Mouse (Mus musculus): ENCODE measurements around the gene Slc1a6.
"Not testable (repeated sequence)": the region's sequence is repeated elsewhere in the genome, so short reads cannot be mapped to it uniquely, and the experiment has no call there.

Gene Slc1a6

DNA sequence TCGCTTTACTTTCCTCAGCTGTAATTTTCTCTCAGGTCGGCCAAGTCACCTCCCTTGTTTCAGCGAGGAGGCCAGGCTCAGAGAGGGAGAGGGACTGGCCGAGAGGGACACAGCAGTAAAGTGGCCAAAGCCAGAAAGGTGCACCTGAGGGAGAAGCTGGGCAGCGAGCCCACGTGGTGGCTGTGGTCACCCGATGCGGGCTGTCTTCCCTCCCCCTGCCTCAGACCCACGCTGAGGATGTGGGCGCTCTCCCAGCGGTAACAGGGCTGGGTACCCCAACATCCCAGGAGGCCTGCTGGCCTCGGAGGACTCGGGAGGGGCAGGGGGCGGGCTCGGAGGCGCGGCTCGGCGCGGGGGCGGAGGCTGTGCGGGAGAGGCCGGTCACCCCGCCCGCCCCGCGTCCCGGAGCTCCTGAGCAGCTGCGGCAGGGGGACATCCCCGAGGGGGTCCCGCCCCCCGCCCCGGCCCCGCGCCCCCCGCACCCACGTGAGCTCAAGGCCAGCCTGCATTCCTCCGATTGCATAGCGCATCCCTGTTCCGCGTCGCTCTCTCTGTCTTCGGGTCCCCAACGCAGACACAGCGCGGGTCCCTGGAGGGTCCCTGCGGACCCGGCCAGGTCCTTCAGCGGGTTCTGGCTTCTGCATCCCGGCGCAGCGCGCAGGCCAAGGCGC is at the start of gene Slc1a6:
TSS of gene Slc1a6 (plus strand) at position 516 of the 671 bp plus-strand sequence.
- in situ Hi-C loops (cut with MseI, MboI): no loop called here

GRCm38 (mm10) chr10:78739821-78740220 is 40.5 kb upstream of the Slc1a6 start:
- in situ Hi-C loops (cut with MseI, MboI): loop anchor here (5.0 to 25.0 kb wide), 3 partner anchors 105 to 203 kb away; no protein-coding TSS in a partner anchor

DNA sequence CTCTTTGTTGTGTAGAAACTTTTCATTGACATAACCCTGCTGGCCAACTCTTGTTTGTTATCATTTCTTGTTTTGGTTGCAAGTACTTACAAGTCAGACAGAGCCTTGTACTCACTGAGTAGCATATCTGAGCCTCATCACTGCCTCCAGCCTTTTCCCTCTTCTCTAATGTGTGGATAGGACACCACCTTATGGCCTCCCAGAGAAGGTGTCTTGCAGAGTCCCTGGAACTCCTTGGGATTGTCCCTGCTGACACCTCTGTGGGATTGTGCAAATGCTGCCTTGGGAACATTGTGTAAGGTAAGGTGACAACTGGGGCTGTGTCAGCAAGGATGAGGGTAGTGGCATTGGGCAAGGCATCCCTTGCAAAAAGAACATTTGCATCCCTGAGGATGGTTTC is 36.6 kb upstream of the Slc1a6 start:
- in situ Hi-C loops (cut with MseI, MboI): loop anchor here (5.0 to 25.0 kb wide), 3 partner anchors 109 to 206 kb away; no protein-coding TSS in a partner anchor

DNA sequence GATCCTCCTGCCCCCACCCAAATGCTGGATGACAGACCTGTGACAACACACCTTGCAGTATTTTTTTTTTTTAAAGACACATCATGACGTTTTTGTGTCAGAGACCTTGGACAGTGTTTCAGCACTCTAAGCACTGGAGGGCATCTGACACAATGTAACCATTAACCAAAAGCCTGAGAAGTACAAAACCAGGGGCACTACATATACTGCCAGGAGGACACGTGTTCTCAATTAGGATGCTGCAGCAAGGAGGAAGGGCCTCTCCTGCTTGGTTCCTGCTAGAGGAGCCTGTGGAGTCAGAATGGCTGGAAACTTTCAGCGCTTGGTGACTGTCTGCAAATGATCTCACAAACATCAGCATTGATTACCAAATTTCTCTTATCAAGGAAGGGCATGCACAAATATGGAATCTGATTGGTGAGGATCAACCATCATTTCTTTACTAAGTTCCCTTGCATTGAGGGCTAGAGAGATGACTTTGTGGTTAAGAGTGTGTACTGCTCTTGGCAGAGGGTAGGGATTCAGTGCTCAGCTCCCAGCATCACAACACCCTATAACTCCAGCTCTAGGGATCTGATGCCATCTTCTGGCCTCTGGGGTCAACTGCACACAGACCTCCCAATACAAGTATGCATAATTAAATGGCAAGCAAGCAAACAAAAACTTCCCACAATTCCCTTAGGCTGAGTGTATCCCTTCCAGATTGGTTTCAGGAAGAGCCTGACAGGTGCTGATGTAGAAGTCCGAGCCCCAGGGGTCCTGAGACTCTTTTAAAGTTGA is 34.7 kb upstream of the Slc1a6 start:
- in situ Hi-C loops (cut with MseI, MboI): loop anchor here (10.0 to 25.0 kb wide), 2 partner anchors 111 to 208 kb away; no protein-coding TSS in a partner anchor

GRCm38 (mm10) chr10:78747035-78747721 is 33.1 kb upstream of the Slc1a6 start:
- in situ Hi-C loops (cut with MseI, MboI): loop anchor here (10.0 to 25.0 kb wide), 2 partner anchors 112 to 210 kb away; no protein-coding TSS in a partner anchor

- in situ Hi-C loops (cut with MseI, MboI): loop anchor here (10.0 to 25.0 kb wide), 2 partner anchors 113 to 211 kb away; no protein-coding TSS in a partner anchor
Measured at GRCm38 (mm10) chr10:78748161-78748560, 32.1 kb upstream of the Slc1a6 start.

GRCm38 (mm10) chr10:78748946-78749345 is 31.4 kb upstream of the Slc1a6 start:
- in situ Hi-C loops (cut with MseI, MboI): loop anchor here (10.0 to 25.0 kb wide), 2 partner anchors 114 to 212 kb away; no protein-coding TSS in a partner anchor

GRCm38 (mm10) chr10:78752452-78753191 is 27.7 kb upstream of the Slc1a6 start, which contains the start of gene Ccdc105:
TSS of gene Ccdc105 (minus strand) at chr10:78753065.
- in situ Hi-C loops (cut with MseI, MboI): loop anchor here in 1 of 2 experiments (10.0 kb wide), 1 partner anchor 362 kb away; no protein-coding TSS in a partner anchor

GRCm38 (mm10) chr10:78756021-78756420 is 24.3 kb upstream of the Slc1a6 start:
- in situ Hi-C loops (cut with MseI, MboI): loop anchor here (5.0 to 10.0 kb wide), 2 partner anchors 359 to 361 kb away; no protein-coding TSS in a partner anchor

DNA sequence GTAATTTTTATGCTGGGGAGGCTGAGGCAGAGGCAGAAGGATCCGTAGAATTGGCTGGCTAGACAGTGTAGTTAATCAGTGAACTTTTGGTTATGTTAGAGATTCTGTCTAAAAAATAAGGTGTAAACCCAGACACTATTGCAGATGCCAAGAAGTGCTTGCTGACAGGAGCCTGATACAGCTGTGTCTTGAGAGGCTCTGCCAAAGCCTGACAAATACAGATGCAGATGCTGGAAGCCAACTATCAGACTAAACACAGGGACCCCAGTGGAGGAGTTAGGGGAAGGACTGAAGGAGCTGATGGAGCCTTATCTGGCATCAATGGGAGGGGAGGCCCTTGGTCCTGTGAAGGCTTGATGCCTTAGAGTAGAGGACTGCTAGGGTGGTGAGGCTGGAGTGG is 14.7 kb upstream of the Slc1a6 start:
- in situ Hi-C loops (cut with MseI, MboI): no loop called here

DNA sequence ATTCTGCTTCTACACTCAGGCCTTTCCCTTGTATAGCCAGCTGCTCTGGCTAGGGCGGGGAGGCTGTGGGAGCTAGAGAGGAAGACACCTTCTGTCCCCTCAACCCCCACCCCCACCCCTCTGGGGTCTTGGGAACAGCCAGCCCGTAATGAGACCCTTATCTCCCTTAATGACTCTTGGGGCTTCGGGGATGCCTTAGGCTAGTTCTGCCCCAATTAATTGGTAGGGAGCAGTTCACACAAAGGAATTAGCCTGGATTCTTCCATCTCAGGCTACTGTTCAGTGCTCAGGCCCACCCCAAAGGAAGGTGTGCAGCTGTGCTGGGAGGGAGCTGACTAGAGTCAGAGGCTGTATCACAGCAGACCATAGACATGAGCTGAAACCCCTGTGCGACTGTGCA is 4.5 kb upstream of the Slc1a6 start:
- in situ Hi-C loops (cut with MseI, MboI): no loop called here

DNA sequence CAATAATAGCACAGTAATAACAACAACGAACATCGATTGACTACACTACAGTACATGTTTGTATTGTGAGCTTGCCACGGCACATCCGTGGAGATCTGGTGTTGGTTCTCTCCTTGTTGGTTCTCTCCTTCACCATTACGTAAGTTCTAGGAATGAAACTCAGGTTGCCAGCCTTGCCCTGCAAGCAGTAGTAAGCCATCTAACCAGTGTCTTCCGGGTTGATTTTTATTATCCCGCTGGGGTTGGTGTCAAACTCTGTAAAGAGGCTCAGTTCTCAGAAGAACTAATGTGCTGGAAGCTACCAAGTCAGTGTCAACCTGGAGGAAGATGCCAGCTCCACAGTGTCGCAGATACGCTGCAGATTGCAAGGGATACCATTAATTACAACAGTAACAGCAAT is 769 bp upstream of the Slc1a6 start:
- in situ Hi-C loops (cut with MseI, MboI): no loop called here

DNA sequence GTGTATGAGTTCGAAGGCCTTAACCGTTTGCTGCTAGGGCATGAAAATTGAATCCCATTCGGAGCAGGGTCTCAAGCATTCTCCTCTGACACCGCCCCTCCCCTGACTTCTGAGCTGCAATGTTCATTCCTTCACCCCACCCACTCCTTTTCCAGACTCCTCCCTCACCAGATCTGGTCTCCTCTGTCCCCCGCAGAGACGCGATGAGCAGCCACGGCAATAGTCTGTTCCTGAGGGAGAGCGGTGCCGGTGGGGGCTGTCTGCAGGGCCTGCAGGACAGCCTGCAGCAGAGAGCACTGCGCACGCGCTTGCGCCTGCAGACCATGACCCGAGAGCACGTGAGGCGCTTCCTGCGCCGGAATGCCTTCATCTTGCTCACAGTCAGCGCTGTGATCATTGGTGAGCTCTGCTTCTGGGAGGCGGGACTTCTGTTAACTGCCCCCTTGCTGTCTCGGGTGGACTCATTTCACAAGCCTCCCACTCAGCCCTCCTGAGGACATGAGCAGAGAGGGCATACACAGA is 7.3 kb downstream of the Slc1a6 start:
- in situ Hi-C loops (cut with MseI, MboI): no loop called here

GRCm38 (mm10) chr10:78790561-78790960 is 10.3 kb downstream of the Slc1a6 start:
- in situ Hi-C loops (cut with MseI, MboI): no loop called here

DNA sequence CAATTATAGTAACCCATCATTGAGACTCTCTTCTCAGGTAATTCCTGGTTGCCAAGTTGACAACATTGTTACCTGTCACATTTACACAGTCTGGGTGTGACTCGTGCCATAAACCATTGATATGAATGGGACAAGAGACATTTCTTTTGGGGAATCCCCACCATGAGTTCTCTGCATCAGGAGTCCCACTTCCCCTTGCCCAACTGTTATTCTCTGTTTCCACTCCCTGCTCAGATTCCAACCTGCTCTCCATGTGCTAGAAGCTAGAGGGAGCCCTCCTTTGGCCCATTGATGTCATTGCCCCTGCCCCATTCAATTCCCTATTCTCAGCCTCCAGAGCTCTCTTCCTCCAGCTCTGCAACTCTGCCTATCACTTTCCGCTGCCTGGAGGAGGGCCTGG is 21.2 kb downstream of the Slc1a6 start:
- in situ Hi-C loops (cut with MseI, MboI): no loop called here

GRCm38 (mm10) chr10:78812358-78813060 is 32.2 kb downstream of the Slc1a6 start:
- in situ Hi-C loops (cut with MseI, MboI): no loop called here

GRCm38 (mm10) chr10:78840456-78840855 is 60.2 kb downstream of the Slc1a6 start:
- in situ Hi-C loops (cut with MseI, MboI): not testable (repeated sequence)

GRCm38 (mm10) chr10:78852066-78852465 is 71.8 kb downstream of the Slc1a6 start, which contains the start of gene Olfr1356:
TSS of gene Olfr1356 (minus strand) at chr10:78852166.
- in situ Hi-C loops (cut with MseI, MboI): no loop called here
